Mouse (Mus musculus) hindbrain, embryonic 12.5 days (tissue): ENCODE measurements around the gene Lce1f. TPM values are rescaled to one million over a fixed set of nuclear protein-coding genes. Genes with fewer than 3 reads are reported as not detected.

Experiments used
- ATAC-seq: fragments of 200-750 bp; cut with Nextera tagmentation; 2 replicates; pipeline ENCODE4 v1.8.0; 2017; ENCODE audit warnings: moderate TSS enrichment; ENCODE audit not compliant: low FRiP score
- H3K27ac ChIP-seq: fragments of 300-500 bp; sonication (generic); 2 replicates; pipeline ENCODE4 v1.5.1; 2016; ENCODE audit warnings: mild to moderate bottlenecking
- H3K27me3 ChIP-seq: fragments of 300-500 bp; sonication (generic); 2 replicates; pipeline ENCODE4 v1.6.1; 2016; ENCODE audit warnings: mild to moderate bottlenecking
- H3K36me3 ChIP-seq: fragments of 300-500 bp; sonication (generic); 2 replicates; pipeline ENCODE4 v1.6.1; 2016; ENCODE audit warnings: mild to moderate bottlenecking
- H3K4me1 ChIP-seq: fragments of 300-500 bp; sonication (generic); 2 replicates; pipeline ENCODE4 v1.6.1; 2016
- H3K4me2 ChIP-seq: fragments of 300-500 bp; sonication (generic); replicated peaks from 2 replicates; pipeline ENCODE4 v1.6.1; 2016; ENCODE audit warnings: mild to moderate bottlenecking
- H3K4me3 ChIP-seq: fragments of 300-500 bp; sonication (generic); 2 replicates; pipeline ENCODE4 v1.5.1; 2016; ENCODE audit warnings: mild to moderate bottlenecking
- H3K9ac ChIP-seq: fragments of 300-500 bp; sonication (generic); 2 replicates; pipeline ENCODE4 v1.6.1; 2016; ENCODE audit warnings: mild to moderate bottlenecking, moderate library complexity
- H3K9me3 ChIP-seq: fragments of 300-500 bp; sonication (generic); replicated peaks from 2 replicates; pipeline ENCODE4 v1.6.1; 2016; ENCODE audit warnings: mild to moderate bottlenecking
- polyA plus RNA-seq: library from polyadenylated mRNA; unstranded; fragments of >200 nt; fragmentation: Nextera tagmentation; extraction: Ambion mirVana; gene quantifications from 2 replicates; pipeline ENCODE4 v1.2.1, GENCODE M21; 2016

The Lce1f gene
- polyA plus RNA-seq, 1 experiment from 2014 or later = not detected

DNA sequence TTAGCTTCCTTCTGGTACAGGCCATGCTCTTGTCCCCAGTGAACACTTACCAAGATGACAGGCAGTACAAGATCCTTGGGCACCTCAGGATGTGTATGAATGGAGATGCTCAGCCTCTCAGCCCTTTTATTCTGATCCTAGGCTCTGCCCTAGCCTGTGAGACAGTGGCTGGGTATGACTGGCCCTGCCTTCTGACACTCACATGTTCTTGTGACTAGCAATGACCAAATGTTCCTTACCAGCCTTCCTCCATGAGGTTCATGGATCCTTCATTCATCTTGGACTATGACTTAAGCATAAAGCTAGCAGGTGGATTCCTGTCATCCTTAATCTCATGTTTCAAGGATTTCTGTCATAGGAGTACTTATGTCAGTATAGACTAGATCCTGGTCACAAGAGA is 49.9 kb downstream of the Lce1f start, which contains the start of gene Lce1a2:
Lce1a2 (minus strand) TSS at position 101 of the 400 bp plus-strand sequence.
- Histone ChIP-seq H3K4me2 (no peak within 1 kb of the TSS), H3K4me3 (no peak within 1 kb of the TSS), H3K27ac (no peak within 1 kb of the TSS), H3K27me3 (no peaks in the 10 kb centered on the region), H3K4me1 (no peaks in the 10 kb centered on the region), H3K9ac (no peak within 1 kb of the TSS), H3K36me3 (no peaks in the 10 kb centered on the region), H3K9me3 (no peaks in the 10 kb centered on the region)
- ATAC-seq = no peak

Other genes starting within 250 kb of the Lce1f start
- gene Sprr1a, start 234.5 kb downstream of the Lce1f start, polyA plus RNA-seq = not detected in 2 replicates
- not detected in 2 replicates for gene Sprr4, start 219.9 kb downstream of the Lce1f start, polyA plus RNA-seq
- not detected in 2 replicates for gene 2310046K23Rik, start 185.8 kb downstream of the Lce1f start, polyA plus RNA-seq
- gene Ivl, start 146.6 kb downstream of the Lce1f start, polyA plus RNA-seq = 0.14 TPM in 1 of 2 replicates, not detected in the other
- gene Smcp, start 131.4 kb downstream of the Lce1f start, polyA plus RNA-seq = not detected in 2 replicates
- not detected in 2 replicates for gene 2210017I01Rik, start 112.9 kb downstream of the Lce1f start, polyA plus RNA-seq
- gene Lce6a, start 98.7 kb downstream of the Lce1f start, polyA plus RNA-seq = not detected in 2 replicates
- gene Lce1a1, start 72.0 kb downstream of the Lce1f start, polyA plus RNA-seq = not detected in 2 replicates
- not detected in 2 replicates for gene Lce1b, start 63.4 kb downstream of the Lce1f start, polyA plus RNA-seq
- not detected in 2 replicates for gene Lce1a2, start 50.0 kb downstream of the Lce1f start, polyA plus RNA-seq
- gene Lce1c, start 41.1 kb downstream of the Lce1f start, polyA plus RNA-seq = not detected in 2 replicates
- not detected in 2 replicates for gene Lce1d, start 33.1 kb downstream of the Lce1f start, polyA plus RNA-seq
- gene Lce1e, start 11.3 kb downstream of the Lce1f start, polyA plus RNA-seq = not detected in 2 replicates
- not detected in 2 replicates for gene Gm38119, start 18.7 kb upstream of the Lce1f start, polyA plus RNA-seq
- not detected in 2 replicates for gene Lce1g, start 32.0 kb upstream of the Lce1f start, polyA plus RNA-seq
- gene Lce1h, start 44.7 kb upstream of the Lce1f start, polyA plus RNA-seq = not detected in 2 replicates
- not detected in 2 replicates for gene Lce1i, start 58.5 kb upstream of the Lce1f start, polyA plus RNA-seq
- not detected in 2 replicates for gene Lce1j, start 70.2 kb upstream of the Lce1f start, polyA plus RNA-seq
- not detected in 2 replicates for gene Lce1k, start 87.5 kb upstream of the Lce1f start, polyA plus RNA-seq
- gene Kprp, start 106.9 kb upstream of the Lce1f start, polyA plus RNA-seq = not detected in 2 replicates
- not detected in 2 replicates for gene Lce1l, start 130.9 kb upstream of the Lce1f start, polyA plus RNA-seq
- not detected in 2 replicates for gene 2310050C09Rik, start 149.9 kb upstream of the Lce1f start, polyA plus RNA-seq
- not detected in 2 replicates for gene Lce3a, start 205.9 kb upstream of the Lce1f start, polyA plus RNA-seq
- gene Lce3b, start 212.6 kb upstream of the Lce1f start, polyA plus RNA-seq = not detected in 2 replicates
- not detected in 2 replicates for gene Lce3c, start 224.1 kb upstream of the Lce1f start, polyA plus RNA-seq
- not detected in 2 replicates for gene Lce3d, start 237.0 kb upstream of the Lce1f start, polyA plus RNA-seq
- gene Lce3e, start 246.7 kb upstream of the Lce1f start, polyA plus RNA-seq = not detected in 2 replicates